Mouse (Mus musculus) thymus, adult 2 months (tissue): ENCODE measurements around the gene Arhgap6. TPM values are rescaled to one million over a fixed set of nuclear protein-coding genes. Genes with fewer than 3 reads are reported as not detected.

Experiments
- DNase-seq: peaks from one replicate; pipeline ENCODE4 v3.0.0; 2021
- H3K27ac ChIP-seq: fragments of 200-500 bp; 2 replicates; pipeline ENCODE4 v1.5.1; 2012; ENCODE audit warnings: low read length, control low read depth; ENCODE audit not compliant: control insufficient read depth, insufficient read depth
- H3K27me3 ChIP-seq: fragments of 200-500 bp; 2 replicates; pipeline ENCODE4 v1.6.1; 2012; ENCODE audit warnings: mild to moderate bottlenecking, low read length, moderate library complexity, mixed read lengths; ENCODE audit not compliant: control insufficient read depth, insufficient read depth
- H3K36me3 ChIP-seq: fragments of 200-500 bp; 2 replicates; pipeline ENCODE4 v1.6.1; 2012; ENCODE audit warnings: mild to moderate bottlenecking, low read length, moderate library complexity; ENCODE audit not compliant: control insufficient read depth, insufficient read depth
- H3K4me1 ChIP-seq: fragments of 200-500 bp; replicated peaks from 2 replicates; pipeline ENCODE4 v1.6.1; 2012; ENCODE audit warnings: low read length; ENCODE audit not compliant: control insufficient read depth, insufficient read depth
- H3K4me3 ChIP-seq: fragments of 200-500 bp; 2 replicates; pipeline ENCODE4 v1.5.1; 2012; ENCODE audit warnings: mild to moderate bottlenecking, low read length, control low read depth, moderate library complexity; ENCODE audit not compliant: control insufficient read depth, insufficient read depth
- CTCF ChIP-seq: fragments of 200-500 bp; IDR thresholded peaks from 2 replicates; pipeline ENCODE4 v1.5.1; 2012; ENCODE audit warnings: mild to moderate bottlenecking, control low read depth, low read length, moderate library complexity, borderline replicate concordance; ENCODE audit not compliant: control insufficient read depth, poor library complexity, insufficient read depth; ENCODE audit errors: extremely low read depth
- POLR2A ChIP-seq: fragments of 200-500 bp; IDR thresholded peaks from 2 replicates; pipeline ENCODE4 v1.6.1; 2012; ENCODE audit warnings: mild to moderate bottlenecking, low read length, control low read depth, moderate library complexity; ENCODE audit not compliant: control insufficient read depth, poor library complexity, insufficient read depth; ENCODE audit errors: extremely low read depth
- WGBS: fragments of 180-500 bp; shearing (Covaris S2); methylation state at CpG from one replicate; pipeline ENCODE4 v1.1.7; 2018; 5-methylcytosine and 5-hydroxymethylcytosine counted together
- polyA plus RNA-seq: library from polyadenylated mRNA; depleted of rRNA; stranded (reverse); fragments of >200 nt; gene quantifications from 2 replicates; pipeline ENCODE4 v1.2.3, GENCODE M21; 2012

Arhgap6 gene
- polyA plus RNA-seq, 1 experiment: 0.46 TPM

- WGBS: 43% methylated on average over 4 of the region's 4 CpGs
- no peak overlapping the region for H3K4me3 ChIP-seq
- no peaks in the 10 kb centered on the region for H3K36me3 ChIP-seq
- no peaks in the 10 kb centered on the region for H3K27me3 ChIP-seq
- no peak for TF ChIP-seq CTCF
- TF ChIP-seq POLR2A: no peak
- DNase-seq: no peak
- H3K4me1 ChIP-seq: no peaks in the 10 kb centered on the region
- H3K27ac ChIP-seq: no peak overlapping the region
Measured at GRCm38 (mm10) chrX:169123115-169123772, 328.3 kb downstream of the Arhgap6 start.

- no peak for DNase-seq
- no peaks in the 10 kb centered on the region for H3K27me3 ChIP-seq
- no peak overlapping the region for H3K27ac ChIP-seq
- no peaks in the 10 kb centered on the region for H3K4me1 ChIP-seq
- WGBS: 14% methylated on average over 3 of the region's 3 CpGs
- H3K4me3 ChIP-seq: no peak overlapping the region
- TF ChIP-seq POLR2A: no peak
- no peak for TF ChIP-seq CTCF
- H3K36me3 ChIP-seq: no peaks in the 10 kb centered on the region
Measured at GRCm38 (mm10) chrX:169123773-169124151, 328.9 kb downstream of the Arhgap6 start.

DNA sequence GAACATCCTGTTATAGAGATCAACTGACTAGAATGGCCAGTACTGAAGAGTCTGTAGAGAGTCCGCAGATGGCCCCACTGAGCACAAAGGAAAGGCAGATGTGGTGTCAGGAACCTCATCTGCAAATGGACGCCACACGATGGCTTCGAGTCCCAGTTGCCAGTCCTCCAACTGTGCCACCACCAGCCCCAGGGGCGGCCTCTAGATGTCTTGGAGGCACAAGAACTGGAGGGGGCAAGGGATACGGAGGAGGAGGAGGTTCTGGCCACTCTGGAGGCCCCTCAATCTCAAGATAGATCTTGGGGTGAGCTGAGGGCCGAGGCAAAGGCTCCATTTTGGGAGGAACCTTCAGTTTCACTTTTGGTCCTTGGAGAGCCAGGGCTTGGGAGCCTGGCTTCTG is 344.9 kb downstream of the Arhgap6 start:
- TF ChIP-seq CTCF: no peak
- TF ChIP-seq POLR2A: no peak
- DNase-seq: no peak
- Histone ChIP-seq H3K27ac (no peak overlapping the region), H3K27me3 (no peaks in the 10 kb centered on the region), H3K4me3 (no peak overlapping the region), H3K4me1 (no peaks in the 10 kb centered on the region), H3K36me3 (no peaks in the 10 kb centered on the region)
- WGBS: 91% methylated on average over 7 of the region's 7 CpGs

- no peak for DNase-seq
- H3K4me1 ChIP-seq: no peaks in the 10 kb centered on the region
- H3K27me3 ChIP-seq: no peaks in the 10 kb centered on the region
- no peak for TF ChIP-seq CTCF
- no peak for TF ChIP-seq POLR2A
- 92% methylated on average over 8 of the region's 9 CpGs for WGBS
- no peaks in the 10 kb centered on the region for H3K36me3 ChIP-seq
- H3K27ac ChIP-seq: no peak overlapping the region
- H3K4me3 ChIP-seq: no peak overlapping the region
Measured at GRCm38 (mm10) chrX:169140467-169140866, 345.6 kb downstream of the Arhgap6 start.

DNA sequence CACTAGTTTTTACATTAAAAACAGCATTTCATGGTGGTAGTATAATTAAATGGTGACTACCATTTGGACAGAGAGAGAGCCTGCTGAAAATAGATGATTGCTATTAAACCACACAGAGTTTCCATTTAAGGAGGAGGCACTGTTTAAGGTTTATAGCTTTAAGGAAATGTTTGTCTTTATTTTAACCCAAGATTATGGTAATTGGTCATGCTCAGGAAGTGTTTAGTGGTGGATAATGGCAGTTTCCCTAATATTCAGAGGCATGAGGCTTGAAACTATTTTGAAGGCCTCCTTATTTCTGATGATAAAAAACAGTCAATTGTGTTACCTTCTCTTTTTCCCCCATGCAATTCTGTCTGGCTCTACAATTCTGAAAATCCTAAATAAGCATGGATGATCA is 358.9 kb downstream of the Arhgap6 start:
- H3K27me3 ChIP-seq: no peaks in the 10 kb centered on the region
- DNase-seq: no peak
- no peaks in the 10 kb centered on the region for H3K36me3 ChIP-seq
- H3K4me3 ChIP-seq: no peak overlapping the region
- no peak for TF ChIP-seq CTCF
- H3K27ac ChIP-seq: no peak overlapping the region
- no peaks in the 10 kb centered on the region for H3K4me1 ChIP-seq

DNA sequence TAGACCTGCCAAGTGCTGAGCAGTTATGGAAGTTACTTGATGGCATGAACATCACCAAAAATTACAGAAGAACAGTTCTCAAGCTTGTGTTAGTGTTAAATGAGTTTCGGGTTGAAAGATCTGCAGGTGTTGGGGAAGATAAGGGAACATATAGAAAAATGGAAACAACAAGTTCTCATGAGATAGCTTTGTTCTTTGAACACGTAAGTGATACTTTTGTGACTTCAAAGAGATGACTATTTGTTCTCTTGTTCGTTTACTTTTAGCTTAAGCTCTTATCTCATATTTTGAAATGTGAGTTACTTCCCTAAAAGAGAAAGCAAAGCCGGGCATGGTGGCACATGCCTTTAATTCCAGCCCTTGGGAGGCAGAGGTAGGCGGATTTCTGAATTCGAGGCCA is 363.5 kb downstream of the Arhgap6 start:
- Histone ChIP-seq H3K4me1 (no peaks in the 10 kb centered on the region), H3K36me3 (no peaks in the 10 kb centered on the region), H3K27me3 (no peaks in the 10 kb centered on the region), H3K4me3 (no peak overlapping the region), H3K27ac (no peak overlapping the region)
- no peak for DNase-seq
- WGBS: 44% methylated on average over 6 of the region's 6 CpGs
- TF ChIP-seq CTCF (no peak), POLR2A (no peak)

DNA sequence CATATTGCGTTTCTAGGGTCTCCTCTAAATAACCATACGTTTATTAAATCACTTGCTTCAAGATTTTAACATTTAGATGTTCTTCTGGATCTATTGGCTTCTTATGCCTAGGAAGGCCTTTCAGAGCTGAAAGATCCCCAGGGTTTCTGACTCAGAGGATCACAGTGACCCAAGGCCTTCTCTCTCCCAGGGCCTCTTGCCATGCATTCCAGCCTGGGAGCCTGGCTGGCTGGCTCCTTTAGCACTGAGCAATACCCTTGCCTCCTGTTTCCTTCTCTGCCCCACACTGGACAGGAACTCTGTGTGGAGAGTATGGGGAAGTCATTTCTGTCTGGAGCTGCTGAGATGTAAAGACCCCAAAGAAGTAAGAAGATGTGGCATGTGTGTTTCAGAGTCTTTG is 376.1 kb downstream of the Arhgap6 start:
- H3K4me1 ChIP-seq: no peaks in the 10 kb centered on the region
- no peak overlapping the region for H3K27ac ChIP-seq
- no peak overlapping the region for H3K4me3 ChIP-seq
- TF ChIP-seq CTCF: no peak
- no peak for TF ChIP-seq POLR2A
- no peaks in the 10 kb centered on the region for H3K27me3 ChIP-seq
- no peak for DNase-seq
- H3K36me3 ChIP-seq: no peaks in the 10 kb centered on the region
- WGBS: 88% methylated on average over 2 of the region's 2 CpGs
